In genomic region chr6:120010535-120010934, GRCm38 (mm10) we compare ENCODE assay signal across 15 mouse cellular contexts.
"Had no signal": no experiment of that assay in that cellular context is flagged by ENCODE, and none has a peak within 500 bp of the region (broad histone marks: within the 10 kb centered on the region; RNA-seq: fewer than 3 reads in every experiment).

No protein-coding gene starts in this region.

- H3K4me3 ChIP-seq: limb, embryonic 13.5 days; midbrain, embryonic 12.5 days; neural tube, embryonic 13.5 days; stomach, embryonic 15.5 days had no signal

- H3K27ac ChIP-seq: kidney, postnatal 0 days; limb, embryonic 13.5 days; midbrain, embryonic 12.5 days; neural tube, embryonic 13.5 days; stomach, embryonic 15.5 days had no signal

- DNase-seq: kidney, adult 11 months; kidney, adult 9 months; kidney, postnatal 36 days; left cerebral cortex, postnatal 4 days; lung, adult 18-20 months; retina, postnatal 1 day; right cerebral cortex, postnatal 14 days; thymus, adult 2 months; thymus, postnatal 36 days had no signal

- H3K4me1 ChIP-seq: midbrain, embryonic 12.5 days; neural tube, embryonic 13.5 days had no signal

- H3K9me3 ChIP-seq: limb, embryonic 13.5 days; midbrain, embryonic 12.5 days; neural tube, embryonic 13.5 days; stomach, embryonic 15.5 days had no signal

- H3K4me2 ChIP-seq: limb, embryonic 13.5 days; midbrain, embryonic 12.5 days; neural tube, embryonic 13.5 days; stomach, embryonic 15.5 days had no signal

- H3K9ac ChIP-seq: limb, embryonic 13.5 days; midbrain, embryonic 12.5 days; neural tube, embryonic 13.5 days; stomach, embryonic 15.5 days had no signal

- H3K27me3 ChIP-seq: limb, embryonic 13.5 days; midbrain, embryonic 12.5 days; neural tube, embryonic 13.5 days; stomach, embryonic 15.5 days had no signal

- H3K36me3 ChIP-seq: limb, embryonic 13.5 days; midbrain, embryonic 12.5 days; neural tube, embryonic 13.5 days; stomach, embryonic 15.5 days had no signal

- ATAC-seq: midbrain, embryonic 16.5 days had no signal
